Mouse (Mus musculus) heart, embryonic 16.5 days (tissue): ENCODE data around the gene Shank2. TPM values are rescaled to one million over a fixed set of nuclear protein-coding genes. Genes with fewer than 3 reads are reported as not detected.

Source experiments
- ATAC-seq: fragments of 200-750 bp; cut with Nextera tagmentation; replicated peaks from 2 replicates; pipeline ENCODE4 v1.8.0; 2017; ENCODE audit warnings: moderate number of reproducible peaks; ENCODE audit not compliant: insufficient read depth, low FRiP score; ENCODE audit errors: extremely low read depth
- H3K27ac ChIP-seq: fragments of 300-500 bp; sonication (generic); 2 replicates; pipeline ENCODE4 v1.5.1; 2014; ENCODE audit warnings: mild to moderate bottlenecking, low read length, control low read depth, moderate library complexity
- H3K27me3 ChIP-seq: fragments of 300-500 bp; sonication (generic); 2 replicates; pipeline ENCODE4 v1.6.1; 2014; ENCODE audit warnings: low read length, mixed read lengths; ENCODE audit not compliant: control insufficient read depth, insufficient read depth
- H3K36me3 ChIP-seq: fragments of 300-500 bp; sonication (generic); 2 replicates; pipeline ENCODE4 v1.6.1; 2014; ENCODE audit not compliant: control insufficient read depth, insufficient read depth
- H3K4me1 ChIP-seq: fragments of 300-500 bp; sonication (generic); 2 replicates; pipeline ENCODE4 v1.6.1; 2014; ENCODE audit warnings: low read length, mixed read lengths; ENCODE audit not compliant: control insufficient read depth, insufficient read depth
- H3K4me2 ChIP-seq: fragments of 300-500 bp; sonication (generic); 2 replicates; pipeline ENCODE4 v1.6.1; 2014; ENCODE audit warnings: low read depth, mild to moderate bottlenecking, control low read depth, low read length
- H3K4me3 ChIP-seq: fragments of 300-500 bp; sonication (generic); 2 replicates; pipeline ENCODE4 v1.5.1; 2014; ENCODE audit warnings: mild to moderate bottlenecking, control low read depth, low read length
- H3K9ac ChIP-seq: fragments of 300-500 bp; sonication (generic); 2 replicates; pipeline ENCODE4 v1.6.1; 2014; ENCODE audit warnings: low read length, control low read depth
- H3K9me3 ChIP-seq: fragments of 300-500 bp; sonication (generic); replicated peaks from 2 replicates; pipeline ENCODE4 v1.6.1; 2016; ENCODE audit warnings: low read length; ENCODE audit not compliant: control insufficient read depth
- WGBS: fragments of 180-500 bp; shearing (Covaris S2); extraction: QIAGEN DNeasy Blood & Tissue Kit; methylation state at CpG from one replicate; pipeline ENCODE4 v1.1.7; 2014; 5-methylcytosine and 5-hydroxymethylcytosine counted together
- polyA plus RNA-seq: library from polyadenylated mRNA; unstranded; fragments of >200 nt; fragmentation: Nextera tagmentation; extraction: Ambion mirVana; gene quantifications from 2 replicates; pipeline ENCODE4 v1.2.1, GENCODE M21; 2015

Gene Shank2
- polyA plus RNA-seq, 1 experiment from 2014 or later = 0.79 TPM

DNA sequence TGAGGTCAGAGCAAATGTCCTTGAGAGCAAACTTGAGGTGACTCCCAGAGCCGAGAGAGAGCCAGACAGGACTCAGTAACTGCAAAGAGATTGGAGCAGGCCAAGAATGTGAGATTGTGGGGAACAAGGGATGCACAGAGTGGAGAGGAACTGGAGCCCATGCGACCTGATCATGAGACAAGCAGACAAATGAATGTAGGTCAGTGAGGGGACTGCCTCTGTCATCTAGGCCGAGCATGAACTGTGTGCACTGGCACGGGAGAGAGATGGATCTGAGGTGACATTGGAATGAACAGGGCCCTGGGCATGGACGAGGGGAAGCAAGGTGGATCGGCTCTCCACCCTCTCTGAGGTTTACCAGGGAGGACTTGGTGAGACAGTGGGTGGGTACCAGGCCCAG, 260.9 kb downstream of the Shank2 start:
- WGBS = 48% methylated on average over 6 of the region's 6 CpGs
- Histone ChIP-seq H3K27ac (no peak overlapping the region), H3K4me3 (no peak overlapping the region), H3K9me3 (no peaks in the 10 kb centered on the region), H3K36me3 (no peaks in the 10 kb centered on the region), H3K4me2 (no peak overlapping the region), H3K9ac (no peak overlapping the region), H3K27me3 (no peaks in the 10 kb centered on the region), H3K4me1 (no peaks in the 10 kb centered on the region)
- no peak for ATAC-seq

DNA sequence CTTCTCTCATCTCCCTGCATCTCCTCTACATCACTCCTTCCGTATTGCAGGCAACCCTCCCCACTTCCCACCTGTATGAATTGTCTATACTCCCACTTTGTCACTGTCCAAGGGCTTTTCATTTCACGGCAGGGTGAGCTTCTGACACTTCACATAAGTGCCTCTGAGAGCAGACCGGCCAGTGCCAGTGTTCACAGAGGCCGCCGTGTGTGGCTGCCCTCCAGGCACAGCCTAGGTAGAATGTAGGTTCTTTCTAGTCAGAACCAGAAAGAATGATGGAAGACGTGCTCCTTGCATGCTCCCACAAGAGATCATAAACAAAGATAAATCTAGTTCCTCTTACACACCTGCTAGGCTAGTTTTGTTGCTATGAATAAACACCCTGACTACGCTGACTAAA, 265.0 kb downstream of the Shank2 start:
- H3K4me2 ChIP-seq = no peak overlapping the region
- no peak overlapping the region for H3K27ac ChIP-seq
- H3K9ac ChIP-seq = no peak overlapping the region
- no peaks in the 10 kb centered on the region for H3K4me1 ChIP-seq
- no peak for ATAC-seq
- H3K36me3 ChIP-seq = no peaks in the 10 kb centered on the region
- no peak overlapping the region for H3K4me3 ChIP-seq
- 51% methylated on average over 7 of the region's 7 CpGs for WGBS
- H3K27me3 ChIP-seq = no peaks in the 10 kb centered on the region
- no peaks in the 10 kb centered on the region for H3K9me3 ChIP-seq

DNA sequence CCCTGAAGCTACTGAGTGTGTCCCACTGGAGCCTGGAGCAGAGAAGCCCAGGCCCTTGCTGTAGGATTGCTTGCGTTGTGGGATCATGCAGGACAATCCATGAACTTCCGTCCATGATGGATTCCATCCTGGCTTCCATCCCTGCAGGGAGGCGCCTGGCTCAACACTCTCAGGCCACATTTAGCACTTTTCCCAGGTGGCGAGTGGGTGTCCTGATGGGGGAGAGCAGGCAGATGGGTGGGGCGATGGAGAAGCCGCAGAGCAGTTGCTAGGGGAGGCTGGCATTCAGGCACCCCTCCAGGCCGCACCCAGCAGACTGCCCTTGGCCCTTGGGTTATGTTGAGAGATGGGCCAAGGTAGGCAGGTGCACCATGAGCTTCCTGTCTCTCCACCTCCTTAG, 266.6 kb downstream of the Shank2 start:
- H3K27me3 ChIP-seq = no peaks in the 10 kb centered on the region
- no peak for ATAC-seq
- H3K36me3 ChIP-seq = no peaks in the 10 kb centered on the region
- WGBS = 59% methylated on average over 7 of the region's 7 CpGs
- no peak overlapping the region for H3K4me3 ChIP-seq
- H3K4me1 ChIP-seq = no peaks in the 10 kb centered on the region
- no peak overlapping the region for H3K4me2 ChIP-seq
- H3K27ac ChIP-seq = no peak overlapping the region
- no peaks in the 10 kb centered on the region for H3K9me3 ChIP-seq
- no peak overlapping the region for H3K9ac ChIP-seq

DNA sequence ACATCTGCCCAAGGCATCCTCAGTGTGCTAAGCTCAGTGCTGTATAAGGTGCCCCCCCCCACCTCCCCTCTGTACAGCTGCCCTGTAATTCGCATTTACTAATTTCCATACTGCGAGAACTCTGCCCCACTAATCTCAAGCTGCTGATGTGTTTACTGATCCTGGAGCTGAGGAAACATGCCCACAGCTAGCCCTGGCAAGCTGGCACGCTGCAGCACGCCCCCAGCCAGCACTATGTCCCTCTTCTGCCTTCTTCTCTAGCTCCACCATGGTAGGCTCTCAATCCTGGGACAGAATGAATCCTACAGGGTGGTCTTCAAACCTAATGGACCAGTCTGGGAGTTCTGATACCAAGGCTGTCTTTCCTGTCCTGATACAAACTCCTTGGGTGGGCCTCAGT, 267.1 kb downstream of the Shank2 start:
- Histone ChIP-seq H3K9ac (no peak overlapping the region), H3K4me3 (no peak overlapping the region), H3K4me2 (no peak overlapping the region), H3K27me3 (no peaks in the 10 kb centered on the region), H3K9me3 (no peaks in the 10 kb centered on the region), H3K4me1 (no peaks in the 10 kb centered on the region), H3K36me3 (no peaks in the 10 kb centered on the region), H3K27ac (no peak overlapping the region)
- ATAC-seq = no peak
- WGBS = 81% methylated on average over 4 of the region's 4 CpGs

DNA sequence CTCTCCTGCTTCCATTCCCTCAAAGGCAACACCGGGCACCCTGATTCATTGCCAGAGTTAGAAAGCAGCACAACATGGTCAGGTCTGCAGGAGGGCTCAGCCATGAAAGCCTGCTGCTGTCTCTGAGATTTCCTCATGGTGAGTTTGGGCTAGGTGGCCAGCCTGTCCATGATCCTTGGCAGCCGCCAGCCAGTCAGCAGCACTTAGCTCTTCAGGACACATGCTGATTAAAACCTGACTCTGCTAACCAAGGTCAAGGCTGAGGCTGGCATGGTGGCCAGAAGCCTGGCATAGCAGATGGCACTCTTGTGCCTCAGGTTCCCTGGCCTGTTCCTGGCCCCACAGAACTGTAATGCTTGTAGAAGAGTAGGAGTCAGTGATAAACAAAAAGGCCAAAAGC, 269.3 kb downstream of the Shank2 start:
- no peaks in the 10 kb centered on the region for H3K36me3 ChIP-seq
- ATAC-seq = no peak

DNA sequence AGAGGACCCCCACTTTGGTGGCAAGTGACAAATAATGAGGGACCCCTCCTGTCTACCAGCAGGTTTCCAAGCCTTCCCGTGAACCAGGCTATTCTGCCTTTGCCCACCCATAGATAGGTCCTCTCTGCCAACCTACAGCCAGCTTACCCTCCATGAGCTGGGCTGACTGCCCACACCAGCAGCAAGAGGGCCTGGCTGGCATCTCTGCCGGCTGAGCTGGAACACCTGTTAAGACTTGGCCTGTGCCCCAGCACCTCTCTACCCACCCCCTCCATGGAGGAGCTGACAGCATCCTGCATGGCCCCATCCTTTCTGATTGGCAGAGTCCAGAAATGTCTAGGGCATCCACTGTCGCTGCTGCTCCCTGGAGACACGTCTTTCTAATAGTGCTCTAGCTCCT, 277.0 kb downstream of the Shank2 start:
- Histone ChIP-seq H3K4me1 (no peaks in the 10 kb centered on the region), H3K27ac (no peak overlapping the region), H3K36me3 (no peaks in the 10 kb centered on the region), H3K9me3 (no peaks in the 10 kb centered on the region), H3K27me3 (peaks cover 20% of the 10 kb centered on the region), H3K9ac (no peak overlapping the region), H3K4me3 (no peak overlapping the region), H3K4me2 (no peak overlapping the region)
- ATAC-seq = no peak
- WGBS = 57% methylated on average over 4 of the region's 4 CpGs

More for the DNA sequence above, 269.3 kb downstream of the Shank2 start:
- Histone ChIP-seq H3K4me3 (no peak overlapping the region), H3K27ac (no peak overlapping the region), H3K9me3 (no peaks in the 10 kb centered on the region), H3K4me2 (no peak overlapping the region), H3K4me1 (no peaks in the 10 kb centered on the region), H3K9ac (no peak overlapping the region), H3K27me3 (no peaks in the 10 kb centered on the region)
- 80% methylated on average over 2 of the region's 2 CpGs for WGBS

DNA sequence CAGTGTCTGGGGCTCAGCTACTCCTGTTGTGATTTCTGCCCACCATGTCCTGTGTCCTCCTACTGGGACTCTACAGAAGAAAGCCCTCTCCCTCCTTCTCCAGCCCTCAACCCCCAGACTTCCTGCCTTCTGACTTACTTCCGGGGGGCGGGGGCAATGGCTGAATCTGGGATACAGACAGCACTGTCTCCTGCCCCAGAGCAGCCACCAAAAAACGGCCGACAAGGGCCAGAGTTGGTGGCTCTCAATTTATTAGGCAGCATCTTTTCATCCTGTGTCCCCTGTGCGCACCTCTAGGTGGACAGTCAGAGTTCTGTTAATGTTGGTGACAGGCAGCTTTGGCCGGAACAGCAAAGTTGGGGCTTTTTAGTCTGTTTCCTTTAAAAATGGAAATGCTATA, 282.0 kb downstream of the Shank2 start:
- no peak overlapping the region for H3K27ac ChIP-seq
- no peak for ATAC-seq
- no peaks in the 10 kb centered on the region for H3K4me1 ChIP-seq
- peaks cover 39% of the 10 kb centered on the region for H3K27me3 ChIP-seq
- 13% methylated on average over 6 of the region's 6 CpGs for WGBS
- no peak overlapping the region for H3K9ac ChIP-seq
- no peaks in the 10 kb centered on the region for H3K36me3 ChIP-seq
- H3K4me2 ChIP-seq = peak overlapping the region; percentile 58
- no peaks in the 10 kb centered on the region for H3K9me3 ChIP-seq
- H3K4me3 ChIP-seq = peak overlapping the region; percentile 34

DNA sequence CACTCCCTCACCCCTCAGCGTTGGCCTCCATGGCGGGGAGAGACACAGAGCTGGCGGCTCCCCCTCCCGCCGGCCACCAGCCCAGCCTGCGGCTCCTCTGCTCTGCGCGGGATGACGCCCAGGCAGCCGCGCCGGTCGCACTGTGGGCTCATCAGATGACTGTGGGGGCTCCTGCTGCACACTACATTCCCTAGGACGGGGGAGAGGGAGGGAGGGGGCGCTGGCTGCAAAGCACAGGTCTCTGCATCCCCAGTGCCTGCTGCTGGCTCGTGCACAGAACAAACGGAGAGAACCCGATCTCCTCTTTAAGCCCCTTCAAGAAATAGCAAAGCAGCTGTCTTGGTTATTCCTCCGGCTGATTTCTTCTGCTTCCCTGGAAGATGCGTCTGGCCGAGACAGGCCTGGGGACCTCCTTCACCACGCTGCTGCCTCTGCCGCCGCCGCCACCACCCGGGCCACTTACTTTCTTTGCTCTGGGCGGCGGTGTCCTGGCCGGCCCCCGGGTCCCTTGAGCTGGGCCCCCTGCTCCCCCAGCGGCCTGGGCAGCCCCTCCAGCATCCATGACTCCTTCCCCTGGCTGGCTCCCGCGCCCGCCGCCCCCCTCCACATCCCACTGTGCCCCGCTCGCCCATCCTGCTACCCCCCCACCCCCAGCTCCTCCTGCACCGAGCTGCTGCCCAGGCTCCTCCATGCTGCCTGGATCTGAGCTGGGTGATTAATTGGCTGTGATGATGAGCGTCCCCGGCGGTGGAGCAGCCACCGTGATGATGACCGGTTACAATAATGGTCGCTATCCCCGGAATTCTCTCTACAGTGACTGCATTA, 282.7 kb downstream of the Shank2 start:
- Histone ChIP-seq H3K4me1 (no peaks in the 10 kb centered on the region), H3K36me3 (no peaks in the 10 kb centered on the region), H3K4me3 (peak overlapping the region; percentile 34), H3K27me3 (peaks cover 39% of the 10 kb centered on the region), H3K9me3 (no peaks in the 10 kb centered on the region), H3K27ac (no peak overlapping the region), H3K4me2 (peak overlapping the region; percentile 58), H3K9ac (no peak overlapping the region)
- 2% methylated on average over 42 of the region's 45 CpGs for WGBS
- ATAC-seq = no peak

DNA sequence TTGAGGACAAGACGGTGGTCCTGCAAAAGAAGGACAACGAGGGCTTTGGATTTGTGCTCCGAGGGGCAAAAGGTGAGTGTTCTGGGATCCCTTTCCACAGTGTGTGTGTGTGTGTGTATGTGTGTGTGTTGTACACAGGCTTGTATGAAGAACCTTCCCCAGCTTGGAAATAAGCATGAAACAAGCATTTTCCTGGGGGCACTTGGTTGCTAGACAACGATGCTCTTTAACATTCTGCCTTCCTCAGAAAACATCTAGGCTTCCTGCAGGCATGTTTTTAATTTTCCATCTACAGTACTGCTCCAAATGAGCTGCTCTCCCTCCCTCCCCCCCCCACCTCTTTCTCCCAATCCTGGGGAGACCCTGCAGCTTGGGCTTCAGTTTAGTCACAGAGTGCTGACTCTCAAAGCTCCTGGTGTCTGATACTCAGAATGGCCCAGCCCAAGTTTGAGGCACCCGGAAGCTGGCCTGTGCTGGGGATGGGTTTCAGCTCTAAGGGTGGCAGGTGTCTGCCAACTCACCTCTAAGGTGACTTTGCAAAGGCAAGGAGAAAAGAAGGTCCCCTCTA, 283.4 kb downstream of the Shank2 start:
- Histone ChIP-seq H3K4me2 (no peak overlapping the region), H3K9me3 (no peaks in the 10 kb centered on the region), H3K4me1 (no peaks in the 10 kb centered on the region), H3K36me3 (no peaks in the 10 kb centered on the region), H3K9ac (no peak overlapping the region), H3K4me3 (no peak overlapping the region), H3K27ac (no peak overlapping the region), H3K27me3 (peaks cover 39% of the 10 kb centered on the region)
- WGBS = 42% methylated on average over 5 of the region's 5 CpGs
- ATAC-seq = no peak
